Mouse (Mus musculus): Measurements from ENCODE around the gene Pakap. TPM values are rescaled to one million over a fixed set of nuclear protein-coding genes. Genes with fewer than 3 reads are reported as not detected.

The Pakap gene
- polyA plus RNA-seq, 1 experiment: not detected

DNA sequence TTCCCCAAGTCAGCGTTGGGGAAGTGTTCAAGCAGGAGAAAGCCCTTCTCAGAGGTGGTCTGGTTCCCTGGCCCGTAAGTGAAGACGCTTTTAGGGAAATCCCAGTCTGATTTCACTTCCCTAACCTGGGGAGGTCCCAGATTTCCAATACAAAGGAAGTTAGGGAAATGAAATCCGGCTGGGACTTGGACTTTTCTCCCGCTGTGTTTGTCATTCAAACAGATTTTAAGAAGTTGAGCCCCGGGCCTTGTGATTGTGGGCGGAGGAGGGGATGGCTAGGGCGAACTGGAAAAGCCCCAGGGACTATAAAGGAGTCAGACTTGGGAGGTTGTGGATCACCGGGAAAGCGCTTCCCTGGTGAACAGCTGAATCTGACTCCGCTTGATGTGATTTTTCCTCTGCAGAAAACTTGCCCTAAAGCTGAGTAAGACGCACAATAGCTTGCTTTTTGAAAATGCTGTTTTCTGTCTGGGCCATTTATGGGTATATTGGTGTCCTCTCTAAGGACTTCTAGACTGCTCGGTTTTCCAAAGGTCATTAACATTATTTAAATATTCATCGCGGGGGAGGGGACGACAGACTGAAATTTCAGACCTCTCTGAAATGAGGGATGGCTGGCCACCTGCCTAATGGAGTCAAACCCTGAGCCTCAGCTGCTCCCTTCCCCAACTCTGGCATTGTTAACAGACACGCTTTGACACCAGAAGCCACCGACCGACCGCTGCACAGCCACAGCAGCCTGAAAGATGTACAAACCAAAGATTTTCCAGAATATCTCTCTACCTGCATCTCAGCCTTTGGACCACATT is 213.1 kb downstream of the Pakap start:
- H3K36me3 ChIP-seq (ENCODE audit: control insufficient read depth): no peaks in the 10 kb centered on the region
- no peak overlapping the region for H3K4me3 ChIP-seq (replicated peaks)
- peaks cover 50% of the 10 kb centered on the region for H3K27me3 ChIP-seq (ENCODE audit: control insufficient read depth)
- no peak for TF ChIP-seq TAL1 (IDR thresholded peaks at IDR 0.05; ENCODE audit: low read length)
- TF ChIP-seq GATA1 (IDR thresholded peaks at IDR 0.05; ENCODE audit: low read length): no peak
- peaks cover 13% of the 10 kb centered on the region for H3K4me1 ChIP-seq (ENCODE audit: control insufficient read depth)
- no peaks in the 10 kb centered on the region; the same call in 1 of the 2 replicates for H3K9me3 ChIP-seq (ENCODE audit: control insufficient read depth, low read length)

DNA sequence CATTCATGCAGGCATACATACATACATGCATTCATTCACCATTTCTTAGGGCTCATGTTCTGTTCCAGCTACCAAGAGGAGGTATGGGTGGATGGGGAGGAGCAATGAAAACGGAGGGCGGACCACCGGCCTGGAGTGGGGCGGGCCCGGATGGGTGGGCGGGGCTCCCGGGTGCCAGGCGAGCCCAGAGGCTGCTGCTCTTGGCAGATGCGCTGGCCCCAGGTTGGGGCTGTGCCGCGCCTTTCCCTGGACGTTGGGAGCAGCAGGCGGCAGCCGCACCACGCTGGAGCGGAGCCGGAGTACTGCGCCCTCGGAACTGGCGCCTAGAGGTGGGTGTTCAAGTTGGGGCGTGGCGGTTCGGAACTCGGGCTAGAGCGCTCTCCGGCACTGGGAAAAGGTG is 214.0 kb downstream of the Pakap start:
- no peaks in the 10 kb centered on the region for H3K36me3 ChIP-seq (ENCODE audit: control insufficient read depth)
- TF ChIP-seq TAL1 (IDR thresholded peaks at IDR 0.05; ENCODE audit: low read length) (no peak), GATA1 (IDR thresholded peaks at IDR 0.05; ENCODE audit: low read length) (no peak)
- H3K9me3 ChIP-seq (ENCODE audit: control insufficient read depth, low read length): no peaks in the 10 kb centered on the region; the same call in 1 of the 2 replicates
- H3K27me3 ChIP-seq (ENCODE audit: control insufficient read depth): peaks cover 49% of the 10 kb centered on the region
- peak overlapping the region; percentile 47 for H3K4me3 ChIP-seq (replicated peaks)
- peaks cover 13% of the 10 kb centered on the region for H3K4me1 ChIP-seq (ENCODE audit: control insufficient read depth)

DNA sequence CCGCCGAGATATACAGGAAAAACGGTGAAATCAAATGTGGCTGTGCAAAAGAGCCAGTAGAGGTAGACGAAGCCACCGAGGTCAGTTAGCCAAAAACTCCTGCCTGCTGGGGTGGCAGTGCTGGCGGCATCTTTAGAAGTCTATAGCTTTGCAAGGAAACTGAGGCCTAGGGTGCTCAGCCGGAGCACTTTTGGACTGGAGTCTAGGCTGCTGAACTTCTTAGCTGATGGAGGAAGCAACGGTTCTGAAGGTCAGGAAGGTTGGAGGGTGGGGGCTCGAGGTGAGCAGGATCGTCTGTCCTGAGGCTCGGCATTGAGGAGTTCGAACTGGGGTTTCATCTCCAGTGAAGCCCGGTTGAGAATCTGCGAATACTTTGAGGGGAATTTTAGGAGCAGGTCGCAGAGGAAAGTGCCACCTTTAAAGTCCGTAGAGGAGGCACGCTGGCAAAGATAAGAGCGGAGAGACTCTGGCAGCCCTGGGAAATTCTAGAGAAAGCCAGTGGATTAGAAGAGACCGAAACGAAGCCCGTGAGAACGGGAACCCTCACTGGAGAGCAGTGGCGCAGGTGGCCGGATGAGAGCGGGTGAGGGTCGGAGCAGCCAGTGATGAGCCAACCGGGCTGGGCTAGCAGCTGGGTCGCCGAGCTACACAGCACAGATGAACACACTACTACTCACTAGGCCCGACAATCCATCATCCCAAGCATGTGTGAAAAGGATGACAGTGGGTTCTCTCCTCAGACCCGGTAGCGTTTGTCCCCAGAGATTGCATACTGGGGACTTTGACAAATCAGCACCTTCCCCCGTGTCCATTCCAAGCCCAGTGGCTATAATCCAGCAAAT is 214.8 kb downstream of the Pakap start:
- Histone ChIP-seq H3K4me1 (ENCODE audit: control insufficient read depth) (peaks cover 13% of the 10 kb centered on the region), H3K9me3 (ENCODE audit: control insufficient read depth, low read length) (no peaks in the 10 kb centered on the region; the same call in 1 of the 2 replicates), H3K36me3 (ENCODE audit: control insufficient read depth) (no peaks in the 10 kb centered on the region), H3K27me3 (ENCODE audit: control insufficient read depth) (peaks cover 47% of the 10 kb centered on the region), H3K4me3 (replicated peaks) (peak overlapping the region; percentile 47)
- TF ChIP-seq TAL1 (IDR thresholded peaks at IDR 0.05; ENCODE audit: low read length) (no peak), GATA1 (IDR thresholded peaks at IDR 0.05; ENCODE audit: low read length) (no peak)

DNA sequence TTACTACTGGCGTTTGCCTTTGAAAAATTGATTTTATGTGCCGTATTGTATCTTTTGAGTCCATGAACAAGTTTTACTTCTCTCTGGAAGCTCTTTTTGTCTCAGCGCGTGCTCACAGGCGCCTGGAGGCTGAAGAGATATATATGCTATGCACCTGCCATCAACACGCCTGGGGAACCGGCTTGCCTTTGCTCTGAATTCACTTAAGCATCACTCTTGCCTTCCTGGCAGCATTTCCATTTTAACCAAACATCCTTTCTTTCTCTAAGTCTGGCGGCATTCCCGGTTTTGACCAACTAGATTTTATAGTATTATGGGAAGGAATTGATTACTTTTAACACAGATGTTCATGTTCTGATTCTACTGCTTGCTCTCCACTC is 215.4 kb downstream of the Pakap start:
- Histone ChIP-seq H3K27me3 (ENCODE audit: control insufficient read depth) (peaks cover 45% of the 10 kb centered on the region), H3K9me3 (ENCODE audit: control insufficient read depth, low read length) (no peaks in the 10 kb centered on the region; the same call in 1 of the 2 replicates), H3K36me3 (ENCODE audit: control insufficient read depth) (no peaks in the 10 kb centered on the region), H3K4me1 (ENCODE audit: control insufficient read depth) (peaks cover 13% of the 10 kb centered on the region), H3K4me3 (replicated peaks) (no peak overlapping the region)
- TF ChIP-seq TAL1 (IDR thresholded peaks at IDR 0.05; ENCODE audit: low read length): no peak

DNA sequence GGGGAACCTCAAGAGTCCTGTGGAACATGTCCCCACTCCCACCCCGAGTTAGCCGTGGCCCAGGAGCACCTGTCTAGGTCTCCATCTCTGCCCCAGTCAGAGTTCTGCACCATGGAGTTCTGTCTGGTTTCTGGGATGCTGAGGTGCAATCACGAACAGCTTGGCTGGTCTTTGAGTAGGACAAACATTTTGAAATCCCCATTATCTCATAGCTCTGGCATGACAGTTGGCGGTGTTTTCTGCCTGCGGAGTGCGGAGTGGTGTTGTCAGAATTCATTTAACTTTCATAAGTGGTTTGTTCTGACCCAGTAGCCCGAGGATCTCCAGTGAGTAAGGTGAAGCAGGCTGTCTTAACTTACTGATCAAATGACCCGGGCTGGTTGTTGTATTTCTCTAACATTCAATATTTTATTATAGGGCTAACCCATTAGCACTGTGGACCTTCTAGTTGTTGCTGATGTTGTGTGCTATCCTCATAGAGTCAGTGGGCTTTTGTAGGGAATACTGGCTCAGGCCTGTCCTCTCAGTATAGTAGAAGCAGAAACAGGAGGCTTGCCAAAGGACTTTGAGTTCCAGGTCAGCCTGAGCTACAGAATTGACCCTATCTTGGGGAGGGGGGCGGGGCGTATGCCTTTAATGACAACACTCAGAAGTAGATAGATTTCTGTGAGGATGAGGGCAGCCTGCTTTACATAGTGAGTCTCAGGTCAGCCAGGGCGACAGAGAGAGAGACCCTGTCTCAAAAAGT is 216.0 kb downstream of the Pakap start:
- peaks cover 45% of the 10 kb centered on the region for H3K27me3 ChIP-seq (ENCODE audit: control insufficient read depth)
- H3K9me3 ChIP-seq (ENCODE audit: control insufficient read depth, low read length): no peaks in the 10 kb centered on the region; the same call in 1 of the 2 replicates
- peaks cover 13% of the 10 kb centered on the region for H3K4me1 ChIP-seq (ENCODE audit: control insufficient read depth)
- TF ChIP-seq TAL1 (IDR thresholded peaks at IDR 0.05; ENCODE audit: low read length): no peak
- TF ChIP-seq GATA1 (IDR thresholded peaks at IDR 0.05; ENCODE audit: low read length): no peak
- no peak overlapping the region for H3K4me3 ChIP-seq (replicated peaks)
- no peaks in the 10 kb centered on the region for H3K36me3 ChIP-seq (ENCODE audit: control insufficient read depth)

DNA sequence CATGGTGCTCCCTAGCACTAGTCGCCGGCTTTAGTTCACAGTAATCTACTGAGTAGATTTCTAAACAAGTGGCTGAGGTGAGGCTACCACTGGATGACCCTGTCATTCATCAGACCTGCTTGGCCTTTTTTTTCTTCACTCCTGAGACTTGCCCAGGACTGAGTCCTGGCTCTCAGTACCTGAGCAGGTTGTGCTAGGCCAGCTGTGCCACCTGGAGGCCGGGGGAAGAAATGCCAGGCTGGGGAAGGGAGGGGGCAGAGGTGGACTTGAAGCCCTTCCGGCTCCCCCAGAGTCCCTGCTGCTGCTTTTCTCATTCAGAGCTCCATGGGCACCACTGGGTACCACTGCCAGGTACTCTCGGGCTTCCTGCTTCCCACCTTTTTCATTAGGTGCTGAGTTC is 220.7 kb downstream of the Pakap start:
- no peak for TF ChIP-seq TAL1 (IDR thresholded peaks at IDR 0.05; ENCODE audit: low read length)
- no peak for TF ChIP-seq GATA1 (IDR thresholded peaks at IDR 0.05; ENCODE audit: low read length)
- H3K9me3 ChIP-seq (ENCODE audit: control insufficient read depth, low read length): no peaks in the 10 kb centered on the region
- no peak overlapping the region for H3K4me3 ChIP-seq (replicated peaks)
- H3K36me3 ChIP-seq (ENCODE audit: control insufficient read depth): no peaks in the 10 kb centered on the region
- peaks cover 6% of the 10 kb centered on the region for H3K27me3 ChIP-seq (ENCODE audit: control insufficient read depth)
- H3K4me1 ChIP-seq (ENCODE audit: control insufficient read depth): peaks cover 2% of the 10 kb centered on the region

DNA sequence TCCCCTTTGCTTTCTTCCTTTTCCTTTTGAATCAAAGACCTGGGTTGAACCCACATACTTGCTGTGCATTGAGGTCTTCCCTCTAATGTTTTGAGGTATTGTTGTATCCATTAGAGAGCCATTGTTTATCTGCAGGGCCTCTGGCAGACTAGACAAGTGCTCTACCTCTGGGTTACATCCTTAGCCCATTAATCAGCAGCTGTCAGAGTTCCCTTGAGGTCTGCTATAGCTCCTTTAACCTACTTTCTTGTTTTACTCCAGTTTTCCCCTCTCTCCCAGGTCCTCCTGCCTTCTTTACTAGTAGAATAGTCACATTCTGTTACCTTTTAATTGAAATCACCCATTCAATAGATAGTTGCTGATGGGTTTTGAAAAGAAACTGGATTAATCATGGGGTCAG is 221.1 kb downstream of the Pakap start:
- no peaks in the 10 kb centered on the region for H3K9me3 ChIP-seq (ENCODE audit: control insufficient read depth, low read length)
- TF ChIP-seq GATA1 (IDR thresholded peaks at IDR 0.05; ENCODE audit: low read length) (no peak), TAL1 (IDR thresholded peaks at IDR 0.05; ENCODE audit: low read length) (no peak)

DNA sequence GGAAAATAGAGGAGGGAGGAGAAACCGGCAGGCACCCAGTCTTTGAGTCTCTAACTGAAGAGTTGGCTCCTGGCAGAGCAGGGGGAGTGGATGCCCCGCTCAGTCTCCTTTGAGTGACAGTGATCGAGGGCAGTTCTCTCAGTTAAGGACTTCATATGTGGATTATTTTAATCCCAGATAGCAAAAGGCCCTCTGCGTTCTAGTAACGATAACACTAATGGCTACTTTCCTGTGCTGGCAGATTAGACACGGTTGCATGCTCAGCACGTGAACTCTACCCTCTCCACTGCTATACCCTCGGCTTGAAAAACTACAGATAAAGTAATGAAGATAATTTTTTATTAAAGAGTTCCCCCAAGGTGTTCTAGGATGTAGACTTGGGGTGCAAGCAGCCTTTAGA is 226.0 kb downstream of the Pakap start:
- Histone ChIP-seq H3K36me3 (ENCODE audit: control insufficient read depth) (no peaks in the 10 kb centered on the region), H3K9me3 (ENCODE audit: control insufficient read depth, low read length) (no peaks in the 10 kb centered on the region), H3K27me3 (ENCODE audit: control insufficient read depth) (no peaks in the 10 kb centered on the region), H3K4me3 (replicated peaks) (no peak overlapping the region), H3K4me1 (ENCODE audit: control insufficient read depth) (peaks cover 30% of the 10 kb centered on the region)
- no peak for TF ChIP-seq TAL1 (IDR thresholded peaks at IDR 0.05; ENCODE audit: low read length)
- no peak for TF ChIP-seq GATA1 (IDR thresholded peaks at IDR 0.05; ENCODE audit: low read length)

More for the DNA sequence above, 221.1 kb downstream of the Pakap start:
- H3K4me3 ChIP-seq (replicated peaks): no peak overlapping the region
- peaks cover 6% of the 10 kb centered on the region for H3K4me1 ChIP-seq (ENCODE audit: control insufficient read depth)
- H3K27me3 ChIP-seq (ENCODE audit: control insufficient read depth): peaks cover 2% of the 10 kb centered on the region
- H3K36me3 ChIP-seq (ENCODE audit: control insufficient read depth): no peaks in the 10 kb centered on the region

All from erythroblast, embryonic 14.5 days (primary cell).